Mouse (Mus musculus) hematopoietic stem cell, adult 5-6 weeks (primary cell): ENCODE results near the gene Gclc. TPM values are rescaled to one million over a fixed set of nuclear protein-coding genes. Genes with fewer than 3 reads are reported as not detected.

Experiments used
- ATAC-seq, 2 experiments: fragments of 125-278 bp in 1 of 2; replicated peaks in 1 of 2; 2 replicates each; pipeline ENCODE4 v1.8.0; 2016 to 2017; ENCODE audit warnings: inconsistent platforms in 2 of 2, mild to moderate bottlenecking in 2 of 2, moderate number of reproducible peaks in 2 of 2, low read depth in 1 of 2, moderate TSS enrichment in 1 of 2; ENCODE audit not compliant: low FRiP score in 2 of 2, poor library complexity in 2 of 2, severe bottlenecking in 2 of 2, insufficient read depth in 1 of 2, low TSS enrichment in 1 of 2
- total RNA-seq: library from RNA; stranded (forward); fragments of 172-1452, 232-1000 nt; gene quantifications from 2 replicates; pipeline ENCODE4 v1.2.3, GENCODE M21; 2017

The Gclc gene
- total RNA-seq, 1 experiment from 2014 or later = 43.8 TPM

- no peak for ATAC-seq
These were observed 17.0 kb downstream of the Gclc start for GRCm38 (mm10) chr9:77771330-77771729.

GRCm38 (mm10) chr9:77771765-77772383, 17.5 kb downstream of the Gclc start:
- no peak for ATAC-seq

GRCm38 (mm10) chr9:77776720-77777515, 22.6 kb downstream of the Gclc start:
- no peak for ATAC-seq

GRCm38 (mm10) chr9:77777622-77778021, 23.3 kb downstream of the Gclc start:
- ATAC-seq = no peak

- no peak for ATAC-seq
These were observed 25.4 kb downstream of the Gclc start for GRCm38 (mm10) chr9:77779711-77780110.

- ATAC-seq = no peak
These were observed 27.3 kb downstream of the Gclc start for GRCm38 (mm10) chr9:77781453-77782163.

GRCm38 (mm10) chr9:77782201-77782600, 27.9 kb downstream of the Gclc start:
- ATAC-seq = no peak

- no peak for ATAC-seq
These were observed 28.7 kb downstream of the Gclc start for GRCm38 (mm10) chr9:77783006-77783405.

GRCm38 (mm10) chr9:77785466-77785865, 31.1 kb downstream of the Gclc start:
- ATAC-seq = no peak

- no peak for ATAC-seq
These were observed 33.6 kb downstream of the Gclc start for GRCm38 (mm10) chr9:77787936-77788335.

GRCm38 (mm10) chr9:77789615-77790348, 35.4 kb downstream of the Gclc start:
- no peak for ATAC-seq

- no peak for ATAC-seq
These were observed 39.5 kb downstream of the Gclc start for GRCm38 (mm10) chr9:77793838-77794237.

GRCm38 (mm10) chr9:77802461-77802860, 48.1 kb downstream of the Gclc start:
- no peak for ATAC-seq

GRCm38 (mm10) chr9:77806426-77806825, 52.1 kb downstream of the Gclc start:
- peak; percentile 1 to 47; a peak in 2 of 4 replicates for ATAC-seq

GRCm38 (mm10) chr9:77806842-77807668, 52.7 kb downstream of the Gclc start:
- ATAC-seq = peak; percentile 94 to 95

GRCm38 (mm10) chr9:77808481-77808880, 54.1 kb downstream of the Gclc start:
- no peak for ATAC-seq

GRCm38 (mm10) chr9:77818858-77819257, 64.5 kb downstream of the Gclc start:
- peak; percentile 37 to 48; a peak in 1 of 4 replicates for ATAC-seq
